Mouse (Mus musculus) left cerebral cortex, adult 8-10 months (tissue): ENCODE results near the gene Nodal. TPM values are rescaled to one million over a fixed set of nuclear protein-coding genes. Genes with fewer than 3 reads are reported as not detected.

Experiments
- DNase-seq, 2 experiments: peaks; one replicate each; pipeline ENCODE4 v3.0.0; 2022; ENCODE audit warnings: low spot score in 2 of 2
- total RNA-seq, 4 experiments: library from RNA; stranded (reverse); gene quantifications; 2 replicates each; pipeline ENCODE4 v1.2.4; 2022

The Nodal gene
- under 1 TPM; 0.21 to 0.30 (median 0.22) TPM for total RNA-seq

GRCm38 (mm10) chr10:61417672-61418071 lies at the start of gene Nodal:
TSS of gene Nodal (plus strand) at chr10:61417972.
- no peak for DNase-seq

GRCm38 (mm10) chr10:61369755-61370154 lies 48.0 kb upstream of the Nodal start:
- no peak for DNase-seq

GRCm38 (mm10) chr10:61370273-61370979 lies 47.3 kb upstream of the Nodal start:
- DNase-seq, result no peak

GRCm38 (mm10) chr10:61371884-61372584 lies 45.7 kb upstream of the Nodal start:
- no peak for DNase-seq

- DNase-seq, result no peak
These were observed 45.2 kb upstream of the Nodal start for GRCm38 (mm10) chr10:61372585-61372923.

GRCm38 (mm10) chr10:61374076-61374475 lies 43.7 kb upstream of the Nodal start:
- peak in 1 of 2 experiments; percentile 21 for DNase-seq

- no peak for DNase-seq
These were observed 42.8 kb upstream of the Nodal start for GRCm38 (mm10) chr10:61374771-61375481.

- DNase-seq, result no peak
These were observed 39.7 kb upstream of the Nodal start for GRCm38 (mm10) chr10:61378050-61378449.

GRCm38 (mm10) chr10:61378698-61379097 lies 39.1 kb upstream of the Nodal start:
- DNase-seq, result no peak

- DNase-seq, result no peak
These were observed 38.3 kb upstream of the Nodal start for GRCm38 (mm10) chr10:61379340-61380040.

GRCm38 (mm10) chr10:61380186-61380585 lies 37.6 kb upstream of the Nodal start:
- no peak for DNase-seq

GRCm38 (mm10) chr10:61381823-61382222 lies 35.9 kb upstream of the Nodal start:
- no peak for DNase-seq

GRCm38 (mm10) chr10:61382281-61382731 lies 35.5 kb upstream of the Nodal start:
- no peak for DNase-seq

- peak in 1 of 2 experiments; percentile 60 for DNase-seq
These were observed 34.6 kb upstream of the Nodal start, which contains the start of gene Pald1 for GRCm38 (mm10) chr10:61383021-61383714. TSS of gene Pald1 (minus strand) at chr10:61383530.

- DNase-seq, result no peak
These were observed 34.1 kb upstream of the Nodal start for GRCm38 (mm10) chr10:61383715-61384047.

- no peak for DNase-seq
These were observed 32.6 kb upstream of the Nodal start for GRCm38 (mm10) chr10:61385174-61385573.

- no peak for DNase-seq
These were observed 31.5 kb upstream of the Nodal start for GRCm38 (mm10) chr10:61386284-61386683.

GRCm38 (mm10) chr10:61389020-61389419 lies 28.8 kb upstream of the Nodal start:
- no peak for DNase-seq

GRCm38 (mm10) chr10:61390148-61390547 lies 27.6 kb upstream of the Nodal start:
- DNase-seq, result no peak

GRCm38 (mm10) chr10:61392584-61392983 lies 25.2 kb upstream of the Nodal start:
- DNase-seq, result no peak
